Mouse (Mus musculus) spleen, adult 2 months (tissue): ENCODE data around the gene Heatr5a.

Experiments
- CTCF ChIP-seq: fragments of 200-500 bp; IDR thresholded peaks from 2 replicates; pipeline ENCODE4 v1.5.1; 2011; ENCODE audit warnings: mild to moderate bottlenecking, inconsistent platforms; ENCODE audit not compliant: insufficient read depth, insufficient read length, insufficient replicate concordance; ENCODE audit errors: extremely low read depth
- POLR2A ChIP-seq: fragments of 200-500 bp; IDR thresholded peaks from 2 replicates; pipeline ENCODE4 v1.6.1; 2011; ENCODE audit warnings: low read depth, low read length, inconsistent platforms

GRCm38 (mm10) chr12:52014044-52014443, 42.9 kb upstream of the Heatr5a start:
- TF ChIP-seq POLR2A (no peak), CTCF (no peak)
